Mouse (Mus musculus): ENCODE data around the gene Scp2d1.

DNA sequence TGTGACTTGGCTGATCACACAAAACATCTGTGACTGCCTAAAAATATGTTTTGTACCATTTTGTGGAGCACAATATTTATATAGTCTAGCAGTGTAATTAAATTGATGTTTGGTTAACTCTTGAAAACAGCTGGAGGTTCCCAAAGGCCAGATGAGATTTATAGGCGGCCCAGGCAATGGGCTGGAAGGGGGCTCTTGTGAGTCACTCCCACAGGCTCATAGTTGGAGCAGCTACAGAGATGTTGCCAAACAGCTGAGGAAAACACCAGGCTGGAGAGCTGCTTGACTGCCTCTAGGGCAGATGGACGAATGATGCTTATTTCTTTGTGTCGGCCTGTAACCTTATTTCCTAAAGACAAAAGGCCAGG is 13.8 kb downstream of the Scp2d1 start:
- no peak for TF ChIP-seq POLR2A (IDR thresholded peaks at IDR 0.05; ENCODE audit: borderline replicate concordance, insufficient read depth, low read length)
- no peak for TF ChIP-seq CTCF (IDR thresholded peaks at IDR 0.05; ENCODE audit: borderline replicate concordance, insufficient read depth, low read depth, low read length)
